Mouse (Mus musculus): Measurements from ENCODE around the gene Ttc30b.
"Not testable (repeated sequence)": the region's sequence is repeated elsewhere in the genome, so short reads cannot be mapped to it uniquely, and the experiment has no call there.

Ttc30b gene

DNA sequence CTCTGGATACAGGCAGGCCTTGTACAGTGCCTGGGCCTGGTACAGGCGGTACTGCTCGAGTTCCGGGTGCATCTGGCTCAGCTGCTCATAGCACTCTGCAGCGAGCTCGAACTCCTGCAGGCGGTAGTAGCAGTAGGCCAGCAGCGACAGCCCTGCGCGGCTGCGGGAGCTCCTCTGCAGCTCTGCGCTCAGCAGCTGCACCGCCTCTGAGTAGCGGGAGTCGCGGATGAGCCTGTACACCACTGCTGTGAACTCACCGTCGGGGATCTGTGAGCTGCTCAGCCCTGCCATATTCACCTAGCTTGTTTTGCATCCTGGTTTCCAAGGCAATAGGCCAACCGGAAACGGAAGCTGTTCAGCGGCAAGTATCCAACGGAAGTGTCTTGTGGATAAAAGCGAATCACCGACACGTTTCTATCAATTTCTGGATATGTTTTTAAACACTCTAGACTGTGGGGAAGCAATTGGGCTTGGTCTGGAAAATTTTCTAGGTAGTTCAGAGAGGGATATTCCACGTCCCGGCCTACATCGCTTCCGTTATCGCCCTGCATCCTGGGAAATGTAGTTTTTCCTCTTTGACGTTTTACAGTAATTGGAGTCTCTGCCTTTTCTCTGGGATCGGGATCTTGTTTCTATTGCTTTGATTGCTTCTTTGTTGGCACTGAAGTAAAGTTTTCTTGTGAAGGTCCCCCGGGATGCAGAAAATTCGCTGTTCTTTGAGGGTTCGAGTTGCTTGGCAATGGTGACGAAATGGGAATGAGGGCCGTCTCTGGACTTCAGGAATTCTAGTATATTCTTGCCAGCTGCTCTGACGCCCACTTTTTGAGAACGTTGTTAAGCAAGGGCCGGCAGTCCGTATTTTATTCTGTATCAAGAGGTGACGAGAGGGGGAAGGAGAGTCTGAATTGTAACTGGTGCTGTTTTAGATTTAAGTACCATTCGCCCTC, at the start of gene Ttc30b:
Ttc30b (minus strand) TSS at position 469 of the 947 bp plus-strand sequence.
- peak; percentile 85 for DNase-seq

DNA sequence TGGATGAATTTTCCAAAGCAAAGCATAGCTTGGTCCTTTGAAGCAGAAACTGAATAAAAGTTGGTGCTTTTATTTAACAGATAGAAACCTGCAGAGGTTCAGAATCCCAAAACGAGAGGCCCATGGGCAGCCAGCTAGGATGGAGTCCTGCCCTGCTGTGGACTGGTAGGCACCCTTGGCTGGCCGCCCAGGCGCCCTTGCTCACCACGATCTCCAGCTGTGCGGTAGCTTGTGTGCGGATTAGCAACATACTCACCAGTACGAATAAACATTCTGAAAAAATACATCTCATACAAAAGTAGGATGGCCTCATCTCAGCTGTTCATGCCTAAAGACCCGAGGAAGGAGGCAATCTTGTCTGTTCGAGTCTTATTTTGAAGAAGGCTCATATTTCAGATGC, 49.4 kb upstream of the Ttc30b start:
- no peak for DNase-seq

DNA sequence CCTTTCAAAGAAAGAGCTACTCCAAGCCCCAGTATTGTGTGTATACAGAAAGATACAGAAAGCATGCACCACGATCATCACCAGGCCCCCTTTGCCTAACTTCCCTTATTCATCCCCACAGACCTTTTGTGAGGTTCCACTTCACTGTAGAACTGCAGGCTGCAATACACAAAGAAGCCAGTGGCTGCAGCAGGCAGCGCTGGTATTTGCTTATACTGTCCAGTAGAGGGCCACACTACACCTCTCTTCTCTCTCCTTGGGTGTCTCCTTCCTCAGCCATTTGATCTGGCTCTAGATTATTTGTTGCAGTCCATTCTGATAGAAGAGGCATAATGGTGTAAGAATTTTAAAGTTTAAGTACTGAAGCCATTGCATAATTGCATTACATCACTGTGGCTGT, 46.7 kb upstream of the Ttc30b start:
- DNase-seq, result peak; percentile 83

- no peak for DNase-seq
Observed at GRCm38 (mm10) chr2:75983847-75984246, 45.5 kb upstream of the Ttc30b start.

- DNase-seq, result no peak
Observed at GRCm38 (mm10) chr2:75983091-75983490, 44.7 kb upstream of the Ttc30b start.

GRCm38 (mm10) chr2:75982626-75983025, 44.2 kb upstream of the Ttc30b start:
- no peak for DNase-seq

DNA sequence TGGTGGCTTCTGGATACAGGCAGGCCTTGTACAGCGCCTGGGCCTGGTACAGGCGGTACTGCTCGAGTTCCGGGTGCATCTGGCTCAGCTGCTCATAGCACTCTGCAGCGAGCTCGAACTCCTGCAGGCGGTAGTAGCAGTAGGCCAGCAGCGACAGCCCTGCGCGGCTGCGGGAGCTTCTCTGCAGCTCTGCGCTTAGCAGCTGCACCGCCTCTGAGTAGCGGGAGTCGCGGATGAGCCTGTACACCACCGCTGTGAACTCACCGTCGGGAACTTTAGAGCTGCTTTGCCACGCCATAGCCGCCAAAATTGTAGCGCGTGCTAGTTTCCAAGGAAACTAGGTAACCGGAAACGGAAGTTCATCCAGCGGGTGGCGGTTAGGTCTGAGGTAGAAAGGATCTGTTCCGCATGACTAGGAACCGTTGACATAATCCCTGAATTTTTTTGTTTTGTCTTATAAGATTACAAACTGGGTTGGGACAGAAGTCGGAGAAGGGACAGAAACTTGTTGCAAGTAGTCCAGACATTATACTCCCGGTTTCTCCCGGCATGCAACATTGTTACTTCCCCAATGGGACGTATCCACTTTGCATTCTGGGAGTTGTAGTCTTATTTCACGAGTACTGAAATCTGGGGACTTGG, 43.2 kb upstream of the Ttc30b start, which contains the start of gene Ttc30a1:
Ttc30a1 (minus strand) TSS at position 528 of the 642 bp plus-strand sequence.
- peak; percentile 84 for DNase-seq

GRCm38 (mm10) chr2:75980933-75981439, 42.6 kb upstream of the Ttc30b start:
- not testable (repeated sequence) for DNase-seq

- DNase-seq, result peak; percentile 67
Observed at GRCm38 (mm10) chr2:75977752-75978368, 39.5 kb upstream of the Ttc30b start, which contains the start of gene Ttc30a2. Gene Ttc30a2 (minus strand): TSS chr2:75978170.

GRCm38 (mm10) chr2:75976070-75976469, 37.7 kb upstream of the Ttc30b start:
- not testable (repeated sequence) for DNase-seq

GRCm38 (mm10) chr2:75974131-75974530, 35.7 kb upstream of the Ttc30b start:
- DNase-seq, result no peak

- DNase-seq, result peak; percentile 67
Observed at GRCm38 (mm10) chr2:75964972-75965371, 26.6 kb upstream of the Ttc30b start.

GRCm38 (mm10) chr2:75964512-75964911, 26.1 kb upstream of the Ttc30b start:
- peak; percentile 69 for DNase-seq

- peak; percentile 10 for DNase-seq
Observed at GRCm38 (mm10) chr2:75964051-75964450, 25.7 kb upstream of the Ttc30b start.

DNA sequence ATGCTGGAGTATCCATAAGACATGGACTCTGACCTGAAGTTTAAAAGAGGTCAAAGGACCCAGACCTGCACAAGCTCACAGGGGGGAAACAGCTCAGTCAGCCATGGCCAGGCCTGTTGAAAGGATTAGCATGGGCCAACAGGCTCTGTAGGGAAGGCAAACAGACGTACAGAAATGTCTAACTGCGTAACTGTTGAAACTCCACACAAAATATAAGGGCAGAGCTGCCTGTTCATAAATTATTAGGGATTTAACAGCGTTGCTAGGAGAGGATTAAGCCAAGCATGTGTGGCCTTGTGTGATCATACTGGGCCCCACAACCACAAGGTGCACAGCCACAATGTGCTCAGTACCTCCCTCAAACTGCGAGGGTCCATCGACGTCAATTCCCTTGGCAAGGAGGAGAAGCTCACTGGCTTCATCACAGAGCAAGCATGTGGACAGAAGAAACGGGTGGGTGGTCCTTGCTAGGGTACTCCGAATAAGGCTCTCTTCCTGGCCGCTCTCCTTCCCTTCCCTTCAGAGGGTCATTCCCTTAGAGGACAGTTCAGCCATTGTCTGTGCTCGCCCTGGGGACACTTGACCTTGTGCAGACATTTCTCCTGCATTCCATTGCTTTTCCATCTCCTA, 24.9 kb upstream of the Ttc30b start:
- no peak for DNase-seq

DNA sequence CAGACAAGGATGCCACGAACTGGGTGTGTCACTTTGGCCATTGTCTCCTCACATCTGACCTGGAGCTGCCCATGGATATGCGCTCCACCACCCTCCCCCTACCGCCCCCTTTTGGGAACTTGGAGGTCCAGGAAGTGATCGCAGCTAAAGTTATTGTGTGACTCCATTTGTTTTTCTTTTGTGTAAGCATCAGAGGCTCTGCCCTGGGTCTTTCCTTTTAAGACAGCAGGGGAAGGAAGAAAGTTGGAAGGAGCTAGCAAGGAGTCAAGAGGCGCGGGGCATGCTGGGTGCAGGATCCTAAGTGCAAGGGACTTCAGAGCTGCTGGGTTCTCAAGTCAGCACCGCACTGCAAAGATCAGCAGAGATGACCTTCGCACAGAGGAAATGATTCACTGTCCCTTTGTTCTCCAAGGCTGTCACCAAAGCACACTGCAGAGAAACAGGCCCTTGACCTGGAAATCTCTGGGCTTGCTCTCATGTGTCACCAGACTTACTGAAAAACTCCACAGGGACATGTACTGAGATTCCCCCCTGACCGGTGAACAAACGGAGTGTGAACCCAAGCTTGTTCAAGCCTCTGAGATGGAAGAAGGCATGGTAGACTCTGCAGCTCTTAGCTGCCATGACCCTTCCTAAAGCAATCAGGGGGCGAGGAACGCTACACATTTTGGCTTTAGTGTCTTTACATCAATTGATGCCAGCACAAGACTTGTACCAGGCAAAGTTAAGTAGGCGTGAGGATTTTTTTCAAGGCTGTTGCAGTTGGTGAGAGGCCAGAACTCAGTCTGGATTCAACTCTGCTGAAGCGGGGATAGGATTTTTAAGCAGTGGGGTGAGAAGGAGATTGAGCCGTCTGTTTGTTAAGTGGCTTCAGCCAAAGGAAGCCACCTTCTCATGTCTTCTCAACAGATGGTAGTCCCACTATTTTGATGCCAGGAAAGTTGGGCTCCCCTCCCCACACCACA, 22.3 kb upstream of the Ttc30b start:
- peak; percentile 53 for DNase-seq

DNA sequence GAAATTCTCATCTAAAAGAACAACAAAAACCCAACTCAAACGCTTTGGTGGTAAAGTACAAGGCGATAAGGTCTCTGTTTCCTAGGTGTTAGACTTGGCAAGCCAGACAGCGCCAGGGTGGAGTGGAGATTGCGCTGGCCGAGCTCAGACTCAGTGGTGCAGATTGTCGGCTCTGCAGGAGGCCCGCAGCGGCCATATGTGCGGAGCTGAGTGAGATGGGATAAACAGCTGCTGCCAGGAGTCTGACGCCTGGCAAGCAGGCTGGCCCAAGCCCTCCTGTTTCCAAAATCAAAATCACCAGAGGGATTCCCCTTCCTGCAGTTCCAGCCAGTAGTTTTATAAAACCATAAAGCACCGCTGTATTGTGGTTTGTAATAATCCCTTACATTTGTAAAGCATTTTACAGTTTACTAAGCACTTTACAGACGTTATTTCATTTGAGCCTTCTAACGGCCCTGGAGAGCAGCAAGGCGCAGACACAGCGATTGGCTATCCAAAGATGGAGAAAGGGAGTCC, 21.5 kb upstream of the Ttc30b start:
- no peak for DNase-seq

DNA sequence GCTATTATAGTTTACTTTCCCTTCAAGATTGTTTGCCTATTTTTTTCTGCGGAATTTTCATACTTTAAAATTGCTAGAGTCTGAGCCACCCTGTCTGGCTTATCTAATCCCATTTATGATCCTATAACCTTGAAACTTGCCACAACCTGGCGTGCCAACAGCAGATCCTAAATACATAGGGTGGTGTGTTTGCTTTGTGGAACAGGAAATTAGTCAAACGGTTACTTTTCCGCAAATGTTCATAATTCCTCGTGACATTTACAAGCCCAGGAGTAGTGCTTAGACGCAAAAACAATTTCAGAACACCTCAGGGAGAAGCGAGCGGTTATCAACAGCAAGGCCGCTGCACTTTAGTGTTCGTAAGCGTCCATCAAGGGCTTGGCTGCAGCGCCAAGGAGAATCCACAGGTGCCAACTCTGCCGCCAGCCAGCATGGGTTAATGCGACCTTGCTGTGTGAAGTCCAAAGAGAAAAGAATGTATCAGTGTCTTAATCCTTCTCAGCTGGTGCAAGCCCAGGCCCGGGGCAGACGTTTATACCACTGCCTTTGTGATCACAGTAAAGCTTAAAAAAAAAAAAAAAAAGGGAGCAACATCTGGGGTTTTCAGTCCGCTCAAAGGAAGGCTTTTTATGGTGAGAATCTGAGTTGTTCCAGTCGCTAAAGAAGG, 20.9 kb upstream of the Ttc30b start:
- no peak for DNase-seq

- no peak for DNase-seq
Observed at GRCm38 (mm10) chr2:75955709-75956108, 17.3 kb upstream of the Ttc30b start.

DNA sequence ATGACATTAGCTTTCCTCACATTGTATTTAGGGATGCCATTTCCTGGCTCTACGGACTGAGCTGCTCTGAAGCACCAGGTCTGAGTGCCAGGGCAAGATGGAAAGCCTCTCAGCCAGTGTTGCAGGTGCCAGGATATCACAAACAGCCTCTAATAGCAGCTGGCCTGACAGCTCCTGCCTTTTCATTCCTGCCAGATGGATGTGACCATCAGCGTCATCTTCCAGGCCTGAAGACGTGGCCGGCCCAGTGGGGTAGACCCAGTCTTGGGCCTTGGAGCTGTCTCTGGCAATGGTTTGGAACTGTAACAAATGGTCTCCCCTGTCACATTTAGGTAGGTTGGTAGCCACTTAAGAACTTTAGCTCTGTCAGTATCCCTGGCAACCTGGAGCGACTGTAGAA, 14.9 kb upstream of the Ttc30b start:
- no peak for DNase-seq

DNA sequence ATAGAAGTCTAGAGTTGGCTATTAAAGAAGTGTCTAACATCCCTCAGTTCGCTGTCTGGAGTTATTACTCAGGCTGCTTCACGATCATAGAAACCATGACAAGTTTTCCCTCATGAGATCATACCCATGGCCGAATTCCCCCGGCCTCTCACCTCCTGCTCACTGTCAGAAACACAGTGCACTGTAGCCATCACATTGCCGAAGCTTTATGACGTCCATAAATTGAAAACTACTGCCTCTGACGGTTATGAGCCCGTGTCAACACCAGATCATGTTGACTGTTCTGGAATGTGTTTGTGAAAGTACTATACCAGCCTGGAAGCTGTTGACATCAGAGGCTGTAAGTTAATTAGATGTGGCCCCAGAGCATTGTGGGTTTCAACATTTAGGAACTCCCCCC, 12.3 kb upstream of the Ttc30b start:
- DNase-seq, result no peak
